Mouse (Mus musculus) liver, embryonic 12.5 days (tissue): Measurements from ENCODE around the gene Gpr35. TPM values are rescaled to one million over a fixed set of nuclear protein-coding genes. Genes with fewer than 3 reads are reported as not detected.

Source experiments
- ATAC-seq: fragments of 200-750 bp; cut with Nextera tagmentation; 2 replicates; pipeline ENCODE4 v1.8.0; 2017; ENCODE audit warnings: moderate number of reproducible peaks, mild to moderate bottlenecking, moderate library complexity
- H3K27ac ChIP-seq: fragments of 300-500 bp; sonication (generic); 2 replicates; pipeline ENCODE4 v1.5.1; 2016; ENCODE audit warnings: mild to moderate bottlenecking
- H3K27me3 ChIP-seq: fragments of 300-500 bp; sonication (generic); replicated peaks from 2 replicates; pipeline ENCODE4 v1.6.1; 2016; ENCODE audit warnings: mild to moderate bottlenecking, moderate library complexity
- H3K36me3 ChIP-seq: fragments of 300-500 bp; sonication (generic); 2 replicates; pipeline ENCODE4 v1.6.1; 2016; ENCODE audit warnings: mild to moderate bottlenecking, moderate library complexity
- H3K4me1 ChIP-seq: fragments of 300-500 bp; sonication (generic); 2 replicates; pipeline ENCODE4 v1.6.1; 2016
- H3K4me2 ChIP-seq: fragments of 300-500 bp; sonication (generic); 2 replicates; pipeline ENCODE4 v1.6.1; 2016; ENCODE audit warnings: mild to moderate bottlenecking, moderate library complexity
- H3K4me3 ChIP-seq: fragments of 300-500 bp; sonication (generic); 2 replicates; pipeline ENCODE4 v1.5.1; 2016; ENCODE audit warnings: mild to moderate bottlenecking, moderate library complexity
- H3K9ac ChIP-seq: fragments of 300-500 bp; sonication (generic); 2 replicates; pipeline ENCODE4 v1.6.1; 2016; ENCODE audit warnings: mild to moderate bottlenecking, moderate library complexity
- H3K9me3 ChIP-seq: fragments of 300-500 bp; sonication (generic); replicated peaks from 2 replicates; pipeline ENCODE4 v1.6.1; 2016; ENCODE audit warnings: mild to moderate bottlenecking, moderate library complexity
- WGBS: fragments of 180-500 bp; shearing (Covaris S2); methylation state at CpG from one replicate; pipeline ENCODE4 v1.1.7; 2016; ENCODE audit not compliant: insufficient replicate concordance; 5-methylcytosine and 5-hydroxymethylcytosine counted together
- polyA plus RNA-seq: library from polyadenylated mRNA; unstranded; fragments of >200 nt; fragmentation: Nextera tagmentation; extraction: Ambion mirVana; gene quantifications from 2 replicates; pipeline ENCODE4 v1.2.1, GENCODE M21; 2016

The Gpr35 gene
- polyA plus RNA-seq, 1 experiment from 2014 or later = 0.51 TPM

DNA sequence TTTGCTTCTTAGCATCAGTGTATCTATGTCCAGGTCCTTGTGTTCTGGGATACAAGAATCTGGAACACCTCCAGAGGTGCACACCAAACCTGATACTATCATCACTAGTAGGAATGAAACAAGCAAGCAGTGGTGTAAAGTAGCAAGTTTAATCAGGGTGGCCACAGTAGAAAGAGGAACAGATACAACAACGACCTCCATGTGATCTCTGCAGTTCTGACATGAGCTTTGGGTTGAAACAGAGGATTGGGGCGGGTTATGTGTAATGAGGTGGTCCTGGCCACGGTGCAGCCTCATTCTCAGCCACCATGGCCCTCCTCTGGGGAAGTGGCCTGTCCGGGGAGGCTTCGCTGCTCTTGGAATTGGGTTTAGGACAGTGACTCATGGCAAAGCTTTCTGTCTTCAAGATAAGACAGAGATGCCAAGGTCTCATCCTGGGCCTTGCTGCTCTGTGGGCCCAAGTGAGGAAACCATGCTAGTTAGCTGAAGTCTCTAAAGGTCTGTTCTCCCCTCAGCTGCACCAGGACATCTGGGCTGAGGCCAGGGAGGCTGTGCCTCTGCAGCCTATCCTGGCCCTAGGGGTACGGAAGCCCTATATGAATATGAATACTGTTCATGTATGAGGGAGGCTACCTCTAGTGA is 41.7 kb downstream of the Gpr35 start:
- WGBS = 54% methylated on average over 6 of the region's 6 CpGs
- H3K4me1 ChIP-seq = no peaks in the 10 kb centered on the region
- H3K4me3 ChIP-seq = no peak overlapping the region
- no peak for ATAC-seq
- no peak overlapping the region for H3K4me2 ChIP-seq
- H3K27ac ChIP-seq = no peak overlapping the region
- no peak overlapping the region for H3K9ac ChIP-seq
- no peaks in the 10 kb centered on the region for H3K9me3 ChIP-seq
- H3K27me3 ChIP-seq = no peaks in the 10 kb centered on the region
- no peaks in the 10 kb centered on the region for H3K36me3 ChIP-seq

DNA sequence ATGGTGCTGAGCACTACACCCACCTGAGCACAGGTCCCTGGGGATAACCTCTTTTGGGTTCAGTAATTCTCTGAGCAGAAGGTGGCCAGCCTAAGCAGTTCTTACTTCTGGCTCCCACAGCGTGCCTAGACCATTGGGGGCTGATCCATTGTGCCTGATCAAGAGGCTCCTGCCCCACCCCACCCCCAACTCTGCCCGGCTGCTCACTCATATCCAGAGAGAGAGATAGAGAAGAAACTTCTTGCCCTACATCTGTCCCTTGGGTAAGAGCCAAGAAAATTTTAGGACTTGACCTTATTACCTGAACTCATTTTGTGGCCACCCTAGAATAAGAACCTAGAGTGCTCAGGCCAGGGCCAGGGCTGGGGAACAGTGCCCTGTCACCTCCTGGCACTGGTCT is 42.2 kb downstream of the Gpr35 start:
- no peak for ATAC-seq
- Histone ChIP-seq H3K9me3 (no peaks in the 10 kb centered on the region), H3K4me2 (no peak overlapping the region), H3K4me1 (no peaks in the 10 kb centered on the region), H3K36me3 (no peaks in the 10 kb centered on the region), H3K27ac (no peak overlapping the region), H3K4me3 (no peak overlapping the region), H3K9ac (no peak overlapping the region), H3K27me3 (no peaks in the 10 kb centered on the region)
- 58% methylated on average over 2 of the region's 2 CpGs for WGBS

DNA sequence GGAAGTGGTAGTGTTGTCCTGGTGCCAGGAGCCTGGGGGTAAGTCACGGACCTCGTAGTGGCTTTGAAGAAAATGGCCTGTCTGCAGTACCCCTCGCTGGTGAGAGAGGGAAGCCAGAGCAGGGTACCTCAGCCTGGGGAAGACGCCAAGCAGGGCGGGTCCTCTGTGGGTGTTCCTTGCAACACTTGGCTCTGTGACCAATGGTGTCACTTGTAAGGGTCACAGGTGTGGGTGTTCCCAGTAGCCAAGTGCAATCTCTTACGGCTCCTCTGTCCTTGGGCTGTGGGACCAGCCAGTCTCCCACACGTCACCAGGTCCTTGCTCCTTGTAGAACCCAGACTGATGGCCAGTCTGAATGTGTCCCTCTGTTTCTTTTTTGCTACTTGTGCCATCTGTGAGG is 55.4 kb downstream of the Gpr35 start, which contains the start of gene Aqp12:
Aqp12 (plus strand) TSS at position 274 of the 400 bp plus-strand sequence.
- Histone ChIP-seq H3K36me3 (no peaks in the 10 kb centered on the region), H3K4me1 (no peaks in the 10 kb centered on the region), H3K4me2 (no peak within 1 kb of the TSS), H3K4me3 (no peak within 1 kb of the TSS), H3K27me3 (peaks cover 11% of the 10 kb centered on the region), H3K9me3 (no peaks in the 10 kb centered on the region), H3K9ac (no peak within 1 kb of the TSS), H3K27ac (no peak within 1 kb of the TSS)
- WGBS = 63% methylated on average over 7 of the region's 7 CpGs
- no peak for ATAC-seq

DNA sequence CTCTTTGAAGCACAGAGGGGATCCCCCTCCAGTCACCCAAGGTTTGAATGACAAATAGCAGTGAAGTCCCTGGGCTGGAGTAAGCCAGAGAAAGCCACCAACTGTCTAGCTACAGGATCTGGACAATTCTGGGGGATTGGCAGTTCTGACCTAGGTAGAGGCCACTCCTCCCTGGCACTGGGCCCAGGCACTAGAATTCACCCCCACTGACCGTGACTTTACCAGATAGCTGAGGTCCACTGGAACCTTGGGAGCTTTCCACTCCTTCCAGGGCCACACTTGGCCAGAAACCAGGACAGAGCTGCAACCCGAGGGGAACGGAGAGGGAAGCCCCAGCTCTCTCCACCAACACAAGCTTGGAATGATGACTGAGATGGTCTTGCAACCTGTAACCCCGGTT is 58.5 kb downstream of the Gpr35 start:
- no peak overlapping the region for H3K4me2 ChIP-seq
- H3K27ac ChIP-seq = no peak overlapping the region
- H3K9me3 ChIP-seq = no peaks in the 10 kb centered on the region
- H3K36me3 ChIP-seq = no peaks in the 10 kb centered on the region
- no peak overlapping the region for H3K4me3 ChIP-seq
- no peak overlapping the region for H3K9ac ChIP-seq
- H3K27me3 ChIP-seq = peaks cover 20% of the 10 kb centered on the region
- 51% methylated on average over 4 of the region's 4 CpGs for WGBS
- no peaks in the 10 kb centered on the region for H3K4me1 ChIP-seq
- no peak for ATAC-seq

DNA sequence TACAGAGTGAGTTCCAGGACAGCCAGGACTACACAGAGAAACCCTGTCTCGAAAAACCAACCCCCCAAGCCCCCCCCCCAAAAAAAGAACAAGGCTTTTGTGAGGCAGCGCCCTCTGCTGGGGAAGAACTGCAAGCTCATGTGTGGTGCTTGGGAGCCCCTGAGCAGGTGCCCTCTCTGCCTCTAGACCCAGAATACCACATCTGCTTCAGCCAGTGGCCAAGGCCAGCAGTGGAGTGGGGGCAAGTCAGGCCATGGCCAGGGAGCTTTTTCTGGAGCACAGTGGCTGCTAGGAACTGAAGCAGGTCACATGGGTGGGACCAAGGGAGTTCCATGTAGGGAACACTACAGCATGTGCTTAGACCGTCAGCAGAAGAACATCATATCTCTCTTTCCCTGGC is 60.1 kb downstream of the Gpr35 start:
- Histone ChIP-seq H3K4me3 (no peak overlapping the region), H3K9me3 (no peaks in the 10 kb centered on the region), H3K9ac (no peak overlapping the region), H3K27ac (no peak overlapping the region), H3K4me1 (0 out of 2 replicates have a peak, but pooled peaks cover 4% of the 10 kb centered on the region), H3K36me3 (no peaks in the 10 kb centered on the region), H3K27me3 (peaks cover 16% of the 10 kb centered on the region), H3K4me2 (no peak overlapping the region)
- ATAC-seq = no peak
- WGBS = 20% methylated on average over 3 of the region's 3 CpGs

DNA sequence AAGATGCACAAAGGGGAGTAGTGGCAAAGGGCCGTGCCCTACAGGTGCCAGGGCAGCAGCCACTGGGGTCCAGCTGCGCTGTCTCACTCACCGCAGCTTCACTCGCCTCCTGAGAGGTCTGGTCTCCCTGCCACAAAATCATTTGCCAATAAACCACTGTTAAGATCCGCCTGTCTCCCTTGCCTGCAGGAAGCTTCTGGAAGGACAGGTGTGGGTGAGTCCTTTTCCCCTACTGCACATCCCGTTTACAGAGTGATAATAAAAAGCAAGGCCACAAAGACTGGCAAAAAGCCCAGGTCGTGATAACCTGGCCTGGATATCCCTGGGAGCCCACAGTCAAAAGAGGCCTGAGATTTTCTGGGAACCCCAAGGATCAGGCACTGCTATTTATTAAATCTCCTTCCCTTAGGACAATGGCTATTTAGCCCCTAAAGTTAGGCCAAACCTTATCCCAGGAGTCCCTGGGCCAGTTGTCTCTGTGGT is 61.5 kb downstream of the Gpr35 start:
- 62% methylated on average over 7 of the region's 7 CpGs for WGBS
- Histone ChIP-seq H3K36me3 (no peaks in the 10 kb centered on the region), H3K9ac (no peak overlapping the region), H3K27me3 (peaks cover 8% of the 10 kb centered on the region; the same call in 1 of the 2 replicates), H3K4me3 (no peak overlapping the region), H3K4me1 (0 out of 2 replicates have a peak, but pooled peaks cover 4% of the 10 kb centered on the region), H3K4me2 (no peak overlapping the region), H3K27ac (no peak overlapping the region), H3K9me3 (no peaks in the 10 kb centered on the region)
- ATAC-seq = no peak

DNA sequence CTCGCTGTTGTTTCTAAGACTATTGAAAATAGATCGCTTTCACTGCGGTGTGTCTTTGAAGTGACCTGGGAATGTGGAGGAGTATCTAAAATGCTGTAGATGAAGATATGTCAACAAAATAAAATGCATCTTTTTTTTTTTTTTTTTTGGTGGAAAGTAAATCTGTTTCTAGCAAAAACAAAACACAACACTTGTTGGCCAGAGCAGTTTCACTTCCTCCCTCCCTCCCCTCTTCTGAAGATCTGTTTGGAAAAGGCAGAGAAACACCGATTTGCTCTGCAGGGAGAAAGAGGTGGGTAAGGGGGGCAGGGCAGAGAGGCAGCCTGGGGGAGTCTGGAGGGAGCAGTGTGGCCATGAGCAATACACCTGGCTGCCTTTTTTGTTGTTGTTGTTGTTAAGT is 62.7 kb downstream of the Gpr35 start:
- Histone ChIP-seq H3K4me2 (no peak overlapping the region), H3K4me3 (no peak overlapping the region), H3K27me3 (peaks cover 11% of the 10 kb centered on the region; the same call in 1 of the 2 replicates), H3K9me3 (no peaks in the 10 kb centered on the region), H3K9ac (no peak overlapping the region), H3K27ac (no peak overlapping the region), H3K36me3 (no peaks in the 10 kb centered on the region), H3K4me1 (0 out of 2 replicates have a peak, but pooled peaks cover 4% of the 10 kb centered on the region)
- WGBS = 74% methylated on average over 4 of the region's 4 CpGs
- no peak for ATAC-seq

DNA sequence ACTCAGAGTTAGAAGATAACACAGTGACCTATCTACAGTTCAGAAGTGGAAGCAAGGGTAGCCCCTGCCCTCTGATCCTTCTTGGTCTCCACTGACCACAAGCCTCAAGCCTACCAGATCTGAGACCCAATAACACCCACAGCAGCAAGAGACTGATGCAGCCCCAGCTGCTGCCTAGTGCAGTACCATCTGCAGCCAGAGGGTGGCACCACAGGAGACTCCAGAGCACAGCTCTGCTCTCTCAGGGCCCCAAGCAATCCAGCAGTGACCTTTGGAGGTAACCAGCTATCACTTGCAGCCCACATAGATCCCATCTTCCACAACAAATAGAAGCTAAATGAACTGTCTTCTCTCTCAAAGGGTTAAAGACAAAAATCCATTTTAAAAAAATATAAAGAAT is 63.8 kb downstream of the Gpr35 start:
- Histone ChIP-seq H3K36me3 (no peaks in the 10 kb centered on the region), H3K4me1 (0 out of 2 replicates have a peak, but pooled peaks cover 4% of the 10 kb centered on the region), H3K4me2 (no peak overlapping the region), H3K4me3 (no peak overlapping the region), H3K27me3 (peaks cover 13% of the 10 kb centered on the region; the same call in 1 of the 2 replicates), H3K9ac (no peak overlapping the region), H3K27ac (no peak overlapping the region), H3K9me3 (no peaks in the 10 kb centered on the region)
- no peak for ATAC-seq

DNA sequence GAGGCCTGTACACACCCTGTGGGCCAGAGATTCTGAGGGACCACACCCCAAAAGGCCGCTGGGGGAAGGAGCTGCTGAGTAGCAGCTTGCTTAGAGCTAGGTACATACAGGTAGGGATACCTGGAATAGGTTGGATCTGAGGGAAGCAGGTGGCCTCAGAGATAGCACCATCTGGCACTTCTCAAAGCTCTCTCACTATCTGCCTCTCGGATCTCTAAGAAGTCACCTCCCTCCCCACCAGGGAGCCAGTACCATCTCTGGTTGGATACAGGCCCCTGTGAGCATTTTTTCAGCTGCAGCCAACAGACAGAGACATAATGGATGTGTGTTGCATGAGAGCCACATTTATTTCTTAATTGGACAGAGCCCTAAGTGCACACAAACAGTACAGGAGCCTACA is 64.5 kb downstream of the Gpr35 start:
- 35% methylated on average over 2 of the region's 2 CpGs for WGBS
- H3K36me3 ChIP-seq = no peaks in the 10 kb centered on the region

DNA sequence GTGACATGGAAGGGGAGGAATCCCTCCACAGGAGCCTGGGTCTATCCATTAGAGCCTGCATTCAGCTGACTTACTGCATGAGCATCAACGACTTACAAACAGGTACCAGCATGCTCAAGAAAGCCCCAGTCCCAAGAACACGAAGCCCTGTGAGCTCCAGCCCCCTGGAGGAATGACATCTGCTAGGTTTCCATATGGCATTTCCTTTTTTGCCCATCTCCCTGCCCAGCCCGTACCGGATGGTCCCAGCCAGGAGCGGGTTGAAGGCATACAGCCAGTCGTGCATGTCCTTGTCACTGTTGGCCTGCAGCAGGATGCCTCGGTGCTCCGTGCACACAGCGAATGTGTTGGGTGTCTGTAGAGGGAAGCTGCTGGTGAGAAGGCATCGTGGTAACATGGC is 68.1 kb downstream of the Gpr35 start:
- no peak for ATAC-seq
- Histone ChIP-seq H3K36me3 (no peaks in the 10 kb centered on the region), H3K4me3 (no peak overlapping the region), H3K4me1 (0 out of 2 replicates have a peak, but pooled peaks cover 4% of the 10 kb centered on the region), H3K9me3 (no peaks in the 10 kb centered on the region), H3K27me3 (peaks cover 31% of the 10 kb centered on the region), H3K27ac (no peak overlapping the region), H3K4me2 (no peak overlapping the region), H3K9ac (no peak overlapping the region)
- 67% methylated on average over 10 of the region's 10 CpGs for WGBS

More for the DNA sequence above, 64.5 kb downstream of the Gpr35 start:
- Histone ChIP-seq H3K4me1 (0 out of 2 replicates have a peak, but pooled peaks cover 4% of the 10 kb centered on the region), H3K4me3 (no peak overlapping the region), H3K9me3 (no peaks in the 10 kb centered on the region), H3K27ac (no peak overlapping the region), H3K27me3 (peaks cover 14% of the 10 kb centered on the region; the same call in 1 of the 2 replicates), H3K4me2 (no peak overlapping the region), H3K9ac (no peak overlapping the region)
- ATAC-seq = 0 out of 2 replicates have a peak, but pooled peaks have one; percentile 2

DNA sequence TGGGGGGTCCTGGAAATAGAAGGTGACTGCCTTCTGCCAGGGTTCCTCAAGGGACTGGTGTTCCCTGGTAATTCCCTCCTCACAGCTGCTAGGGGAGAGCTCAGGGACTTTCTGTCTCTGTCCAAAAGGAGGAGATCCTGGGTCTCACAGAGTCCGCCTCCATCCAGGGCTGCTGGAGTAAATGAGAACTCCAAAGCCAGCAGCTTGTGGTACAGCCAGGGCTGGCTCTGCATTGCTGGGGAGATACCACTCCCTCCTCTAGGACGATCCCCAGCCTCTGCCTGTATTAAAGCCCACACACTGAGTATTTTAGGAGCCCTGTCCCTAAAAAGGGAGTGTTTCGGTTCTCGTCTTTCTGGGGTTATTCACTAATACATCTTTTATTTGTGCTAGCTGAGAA is 69.9 kb downstream of the Gpr35 start:
- no peaks in the 10 kb centered on the region for H3K36me3 ChIP-seq
- 59% methylated on average over 4 of the region's 4 CpGs for WGBS
- no peak for ATAC-seq
- H3K9me3 ChIP-seq = no peaks in the 10 kb centered on the region
- no peak overlapping the region for H3K4me2 ChIP-seq
- no peak overlapping the region for H3K4me3 ChIP-seq
- no peak overlapping the region for H3K9ac ChIP-seq
- H3K27me3 ChIP-seq = peaks cover 38% of the 10 kb centered on the region
- H3K27ac ChIP-seq = no peak overlapping the region
- H3K4me1 ChIP-seq = no peaks in the 10 kb centered on the region

DNA sequence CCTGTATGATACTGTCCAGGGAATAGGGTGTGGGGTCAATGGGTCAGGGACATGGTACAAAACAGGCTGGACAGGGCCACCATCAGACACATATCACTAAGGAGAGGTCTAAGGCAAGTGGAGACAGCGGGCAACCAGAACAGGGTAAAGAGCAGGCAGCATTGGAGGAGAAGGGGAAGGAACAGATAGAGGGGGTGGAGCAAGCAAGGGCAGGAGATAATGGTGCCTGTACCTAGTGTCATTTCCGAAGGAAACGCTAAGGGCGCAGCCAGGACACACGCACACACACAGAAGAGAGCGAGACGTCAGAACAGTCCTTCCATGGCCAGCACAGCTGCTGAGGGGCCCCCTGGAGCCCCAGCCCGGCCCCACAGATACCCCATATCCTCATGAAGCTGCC is 75.9 kb downstream of the Gpr35 start:
- H3K4me1 ChIP-seq = peaks cover 9% of the 10 kb centered on the region; the same call in 1 of the 2 replicates
- no peak overlapping the region for H3K27ac ChIP-seq
- no peak overlapping the region for H3K9ac ChIP-seq
- peak overlapping the region; percentile 2; the same call in 1 of the 2 replicates for H3K4me2 ChIP-seq
- peaks cover 37% of the 10 kb centered on the region for H3K27me3 ChIP-seq
- H3K9me3 ChIP-seq = no peaks in the 10 kb centered on the region
- no peak overlapping the region for H3K4me3 ChIP-seq
- peak; percentile 70 for ATAC-seq
- H3K36me3 ChIP-seq = no peaks in the 10 kb centered on the region
- WGBS = 52% methylated on average over 8 of the region's 8 CpGs
